Comparison of ENCODE assay signal across 21 mouse cellular contexts in the genomic region with DNA sequence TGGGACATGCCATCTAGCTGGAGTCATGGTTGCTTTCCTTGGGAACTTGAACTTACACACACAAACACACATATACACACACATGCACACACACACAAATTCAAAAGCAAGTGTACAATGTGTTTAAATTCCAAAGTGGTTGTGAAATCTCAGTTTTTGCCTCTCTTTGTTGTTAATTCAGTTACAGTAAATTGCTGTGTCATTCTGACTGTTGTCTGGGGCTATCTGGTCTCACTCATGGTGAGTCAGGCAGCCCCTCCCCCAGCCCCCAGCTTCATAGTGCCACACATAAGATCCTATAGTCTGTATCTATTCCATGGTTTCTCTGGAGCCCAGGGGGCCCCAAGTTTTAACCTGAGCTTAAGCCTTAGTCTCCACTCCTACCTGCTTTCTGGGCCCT.
"Had no signal": no experiment of that assay in that cellular context is flagged by ENCODE, and none has a peak within 500 bp of the region (broad histone marks: within the 10 kb centered on the region; RNA-seq: fewer than 3 reads in every experiment).

No protein-coding gene starts in this region.

- H3K27me3 ChIP-seq: liver, embryonic 12.5 days; liver, embryonic 15.5 days; midbrain, embryonic 12.5 days; midbrain, embryonic 15.5 days; neural tube, embryonic 12.5 days; neural tube, embryonic 15.5 days; stomach, embryonic 15.5 days had no signal

- H3K27ac ChIP-seq: limb, embryonic 13.5 days; liver, embryonic 12.5 days; liver, embryonic 15.5 days; macrophage; midbrain, embryonic 12.5 days; midbrain, embryonic 15.5 days; neural tube, embryonic 12.5 days; neural tube, embryonic 15.5 days; stomach, embryonic 15.5 days had no signal

- H3K4me1 ChIP-seq: limb, embryonic 13.5 days; liver, embryonic 12.5 days; liver, embryonic 15.5 days; midbrain, embryonic 12.5 days; midbrain, embryonic 15.5 days; neural tube, embryonic 12.5 days; neural tube, embryonic 15.5 days; stomach, embryonic 15.5 days had no signal

- H3K36me3 ChIP-seq: limb, embryonic 13.5 days; liver, embryonic 12.5 days; liver, embryonic 15.5 days; midbrain, embryonic 12.5 days; midbrain, embryonic 15.5 days; neural tube, embryonic 12.5 days; neural tube, embryonic 15.5 days; stomach, embryonic 15.5 days had no signal

- H3K9me3 ChIP-seq: limb, embryonic 13.5 days; liver, embryonic 12.5 days; liver, embryonic 15.5 days; midbrain, embryonic 12.5 days; midbrain, embryonic 15.5 days; neural tube, embryonic 12.5 days; neural tube, embryonic 15.5 days; stomach, embryonic 15.5 days had no signal

- H3K4me3 ChIP-seq: limb, embryonic 13.5 days; liver, embryonic 12.5 days; liver, embryonic 15.5 days; midbrain, embryonic 12.5 days; midbrain, embryonic 15.5 days; neural tube, embryonic 12.5 days; neural tube, embryonic 15.5 days; stomach, embryonic 15.5 days had no signal

- DNase-seq: kidney, adult 18-20 months; kidney, adult 9 months; kidney, postnatal 14 days; kidney, postnatal 4 days; layer of hippocampus, adult 9-11 months; liver; lung, adult 18-20 months; lung, postnatal 14 days; retina, postnatal 1 day; right cerebral cortex, postnatal 25 days; spleen, adult 18-20 months; thymus, postnatal 25 days had no signal
